10 mouse cellular contexts compared by ENCODE assay signal in the genomic region with DNA sequence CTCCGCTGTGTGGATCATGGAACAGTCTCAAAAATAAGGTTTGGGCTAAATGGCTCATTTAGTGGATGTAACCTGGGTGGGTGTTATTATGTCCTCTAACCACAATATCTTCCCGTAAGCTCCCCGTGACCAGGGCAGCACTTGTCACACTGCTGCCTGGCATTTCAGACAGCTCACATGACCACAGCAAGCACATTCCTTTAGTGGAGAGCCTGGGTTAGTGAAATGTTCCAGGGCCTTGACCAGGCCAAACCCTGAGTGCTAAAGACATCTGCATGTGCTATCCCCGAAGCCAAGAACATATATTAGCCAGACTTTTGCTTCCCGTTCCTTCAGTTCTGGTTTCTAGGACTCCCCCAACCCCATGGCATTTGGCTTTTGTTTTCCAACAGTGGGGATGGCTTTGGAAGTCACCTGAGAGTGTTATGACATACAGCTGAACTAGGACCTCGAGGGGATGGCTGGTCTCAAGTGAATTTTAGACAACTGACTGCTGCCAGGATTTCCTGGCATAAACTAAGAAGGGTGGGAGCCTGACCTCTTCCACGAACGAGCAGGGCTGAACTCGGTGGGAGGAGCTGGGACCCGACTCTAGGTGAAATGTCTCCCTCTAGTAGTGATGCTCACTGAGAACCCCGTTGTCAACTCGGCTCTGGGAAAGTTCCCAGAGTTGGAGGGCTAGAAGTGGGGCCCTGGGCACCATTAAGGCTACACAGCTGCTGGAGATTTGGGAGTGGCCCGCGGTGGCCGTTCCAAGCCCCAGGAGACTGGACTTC. TPM values are rescaled to one million over a fixed set of nuclear protein-coding genes. Genes with fewer than 3 reads are reported as not detected.
DNase-seq lines count a peak whose midpoint lies in the region; ATAC-seq and TF ChIP-seq lines count a peak whose summit lies in the region.
"Had no signal": no experiment of that assay in that cellular context is flagged by ENCODE, and none has a peak within 500 bp of the region (broad histone marks: within the 10 kb centered on the region; RNA-seq: fewer than 3 reads in every experiment).

No protein-coding gene starts in this region.

- H3K9me3 ChIP-seq in liver, postnatal 0 days (ENCODE audit: low read length): no peaks in the 10 kb centered on the region
- no peaks in the 10 kb centered on the region for H3K9me3 ChIP-seq in liver, embryonic 12.5 days (replicated peaks)
- H3K9me3 ChIP-seq: megakaryocyte, embryonic 14.5 days had no signal

- peaks cover 3% of the 10 kb centered on the region; the same call in 1 of the 2 replicates for H3K4me1 ChIP-seq in liver, postnatal 0 days (ENCODE audit: insufficient read depth)
- no peaks in the 10 kb centered on the region for H3K4me1 ChIP-seq in liver, embryonic 12.5 days

- WGBS in liver, postnatal 0 days (ENCODE audit: insufficient replicate concordance): 35% methylated on average over 15 of the region's 15 CpGs
- 37% methylated on average over 15 of the region's 15 CpGs for WGBS in liver, embryonic 12.5 days (ENCODE audit: insufficient replicate concordance)

- H3ac ChIP-seq in myocyte (ENCODE audit: control insufficient read depth, insufficient read length): no peak overlapping the region

- no peak for ATAC-seq in liver, postnatal 0 days
- no peak for ATAC-seq in liver, embryonic 12.5 days
- no peak for ATAC-seq in megakaryocyte progenitor cell, adult 5-6 weeks (replicated peaks; ENCODE audit: poor library complexity)

- H3K27me3 ChIP-seq in liver, postnatal 0 days (ENCODE audit: insufficient read depth, low read length): no peaks in the 10 kb centered on the region
- H3K27me3 ChIP-seq in liver, embryonic 12.5 days (replicated peaks): peaks cover 10% of the 10 kb centered on the region; the same call in 1 of the 2 replicates
- no peaks in the 10 kb centered on the region for H3K27me3 ChIP-seq in myocyte (ENCODE audit: control insufficient read depth, insufficient read depth, insufficient read length)

- 0 out of 2 replicates have a peak overlapping the region, but pooled peaks have one; percentile 6 for H3K4me2 ChIP-seq in liver, postnatal 0 days (ENCODE audit: low read depth, low read length)
- no peak overlapping the region for H3K4me2 ChIP-seq in liver, embryonic 12.5 days
- no peak overlapping the region for H3K4me2 ChIP-seq in myocyte (ENCODE audit: low read depth)

- H3K9ac ChIP-seq in liver, postnatal 0 days (replicated peaks): no peak overlapping the region
- no peak overlapping the region for H3K9ac ChIP-seq in liver, embryonic 12.5 days

- H3K27ac ChIP-seq in liver, postnatal 0 days (ENCODE audit: low read depth): no peak overlapping the region
- H3K27ac ChIP-seq in liver, embryonic 12.5 days: no peak overlapping the region

- no peaks in the 10 kb centered on the region for H3K79me2 ChIP-seq in myocyte (ENCODE audit: control insufficient read depth, insufficient read depth)

- no peak for DNase-seq in liver, postnatal 0 days
- peak; percentile 72 to 73 for DNase-seq in heart, adult 18-20 months
- DNase-seq in heart, postnatal 4 days: peak; percentile 30
- no peak for DNase-seq in thymus, postnatal 14 days
- DNase-seq in T-cell, adult 2 months (ENCODE audit: low spot score): no peak
- DNase-seq: kidney, adult 9 months had no signal

- no peak overlapping the region for H3K4me3 ChIP-seq in liver, postnatal 0 days (ENCODE audit: low read depth, low read length)
- H3K4me3 ChIP-seq in liver, embryonic 12.5 days: no peak overlapping the region
- no peak overlapping the region for H3K4me3 ChIP-seq in myocyte
- H3K4me3 ChIP-seq: megakaryocyte, embryonic 14.5 days had no signal

- no peak for TF ChIP-seq POLR2A in myocyte (IDR thresholded peaks at IDR 0.05; ENCODE audit: insufficient read length, low read depth)

- peaks cover 4% of the 10 kb centered on the region; the same call in 1 of the 2 replicates for H3K36me3 ChIP-seq in liver, postnatal 0 days (replicated peaks; ENCODE audit: insufficient read depth, low read length)
- peaks cover 14% of the 10 kb centered on the region for H3K36me3 ChIP-seq in liver, embryonic 12.5 days
- H3K36me3 ChIP-seq in myocyte (ENCODE audit: control insufficient read depth, insufficient read depth): no peaks in the 10 kb centered on the region

- TF ChIP-seq CTCF in liver, postnatal 0 days (IDR thresholded peaks at IDR 0.05; ENCODE audit: low read depth): no peak

- no peak for TF ChIP-seq EP300 in liver, postnatal 0 days (IDR thresholded peaks at IDR 0.05; ENCODE audit: low read depth)

TF ChIP-seq in myocyte, 11 proteins besides CTCF, POLR2A, EP300 and RAD21:
- TF ChIP-seq MYOG (IDR thresholded peaks at IDR 0.05; ENCODE audit: control insufficient read depth in 1 of 3, insufficient read depth in 1 of 3, insufficient read length in 2 of 3, low read depth in 2 of 3) (peak in 1 of 3 experiments; percentile 53), USF1 (IDR thresholded peaks at IDR 0.05; ENCODE audit: low read depth) (peak; percentile 5), MYOD1 (IDR thresholded peaks at IDR 0.05; ENCODE audit: control insufficient read depth in 1 of 3, insufficient read length in 2 of 3, low read depth in 2 of 3) (peak in 2 of 3 experiments; percentile 17 to 32), TCF12 (IDR thresholded peaks at IDR 0.05; ENCODE audit: insufficient read depth, poor library complexity, severe bottlenecking) (no peak), CEBPB (IDR thresholded peaks at IDR 0.05; ENCODE audit: insufficient read depth, poor library complexity, severe bottlenecking) (no peak), E2F4 (IDR thresholded peaks at IDR 0.05; ENCODE audit: insufficient read depth) (no peak), REST (IDR thresholded peaks at IDR 0.05; ENCODE audit: insufficient read depth, insufficient read length) (no peak), SRF (IDR thresholded peaks at IDR 0.05; ENCODE audit: control insufficient read depth, insufficient read length, low read depth) (no peak), POLR2AphosphoS2 (IDR thresholded peaks at IDR 0.05; ENCODE audit: insufficient read length, low read depth) (no peak), TCF3 (IDR thresholded peaks at IDR 0.05; ENCODE audit: insufficient read length, low read depth) (no peak), MAX (IDR thresholded peaks at IDR 0.05; ENCODE audit: low read depth) (no peak)

RNA-seq across cellular contexts. Expression of gene Gnpat, which starts 29.2 kb away (rescaled TPM):
- polyA plus RNA-seq in liver, postnatal 0 days (2015; fragmentation: Nextera tagmentation; extraction: Ambion mirVana): 20.9 and 24.2 TPM in 2 replicates
- polyA plus RNA-seq in liver, embryonic 12.5 days (2016; fragmentation: Nextera tagmentation; extraction: Ambion mirVana): 62.3 and 66.2 TPM in 2 replicates
- total RNA-seq in heart, adult 18-20 months (2021): 100 to 1,000 TPM; 177 to 188 TPM
- 100 to 1,000 TPM; 112 to 115 TPM for total RNA-seq in heart, postnatal 4 days (2021)
- 95.4 TPM for polyA plus RNA-seq in myocyte (2012; fragmentation: generic; extraction: Trizol)
- total RNA-seq in megakaryocyte progenitor cell, adult 5-6 weeks (2015): 108 and 116 TPM in 2 replicates
- 103 and 104 TPM in 2 replicates for total RNA-seq in megakaryocyte progenitor cell, adult 5-6 weeks (2017)

RNA-seq across cellular contexts. Expression of gene 2810004N23Rik, which starts 29.3 kb away (rescaled TPM):
- 16.8 and 17.6 TPM in 2 replicates for polyA plus RNA-seq in liver, postnatal 0 days (2015; fragmentation: Nextera tagmentation; extraction: Ambion mirVana)
- polyA plus RNA-seq in liver, embryonic 12.5 days (2016; fragmentation: Nextera tagmentation; extraction: Ambion mirVana): 39.6 and 40.8 TPM in 2 replicates
- total RNA-seq in heart, adult 18-20 months (2021): 10 to 100 TPM; 44.3 to 48.5 TPM
- total RNA-seq in heart, postnatal 4 days (2021): 10 to 100 TPM; 44.0 to 46.1 TPM
- 27.1 TPM for polyA plus RNA-seq in myocyte (2012; fragmentation: generic; extraction: Trizol)
- total RNA-seq in megakaryocyte progenitor cell, adult 5-6 weeks (2015): 29.7 and 35.7 TPM in 2 replicates
- total RNA-seq in megakaryocyte progenitor cell, adult 5-6 weeks (2017): 68.5 and 72.1 TPM in 2 replicates

RNA-seq across cellular contexts. Expression of gene Trim67, which starts 40.7 kb away (rescaled TPM):
- polyA plus RNA-seq in liver, postnatal 0 days (2015; fragmentation: Nextera tagmentation; extraction: Ambion mirVana): 0.05 and 0.06 TPM in 2 replicates
- polyA plus RNA-seq in liver, embryonic 12.5 days (2016; fragmentation: Nextera tagmentation; extraction: Ambion mirVana): 0.01 and 0.05 TPM in 2 replicates
- total RNA-seq in heart, adult 18-20 months (2021): under 1 TPM; 0.47 to 0.67 TPM
- total RNA-seq in heart, postnatal 4 days (2021): under 1 TPM; 0.20 to 0.33 TPM
- 0.01 TPM for polyA plus RNA-seq in myocyte (2012; fragmentation: generic; extraction: Trizol)
- total RNA-seq in megakaryocyte progenitor cell, adult 5-6 weeks (2015): not detected in 2 replicates
- total RNA-seq in megakaryocyte progenitor cell, adult 5-6 weeks (2017): 0.07 TPM in 1 of 2 replicates, not detected in the other

Comparison
In these comparisons a context has a peak if more than half of its experiments do, and no peak if none do; other contexts are left out.
1. DNase-seq: peak in heart, adult 18-20 months (2 of 2) and heart, postnatal 4 days (single experiment); none in liver, postnatal 0 days (single experiment), thymus, postnatal 14 days (single experiment) and T-cell, adult 2 months (single experiment).